Mouse (Mus musculus) megakaryocyte, embryonic 14.5 days (primary cell): ENCODE data around the gene Hint3. TPM values are rescaled to one million over a fixed set of nuclear protein-coding genes. Genes with fewer than 3 reads are reported as not detected.
"Not testable (repeated sequence)": the region's sequence is repeated elsewhere in the genome, so short reads cannot be mapped to it uniquely, and the experiment has no call there.

Experiments used
- H3K27me3 ChIP-seq: replicated peaks from 2 replicates; pipeline ENCODE3; 2012; ENCODE audit warnings: inconsistent platforms
- H3K36me3 ChIP-seq: replicated peaks from 2 replicates; pipeline ENCODE3; 2012; ENCODE audit warnings: low read length, inconsistent platforms, mixed read lengths
- H3K4me1 ChIP-seq: 2 replicates; pipeline ENCODE4 v1.6.1; 2012; ENCODE audit warnings: inconsistent platforms
- H3K4me3 ChIP-seq: replicated peaks from 2 replicates; pipeline ENCODE3; 2012; ENCODE audit warnings: moderate library complexity, mild to moderate bottlenecking, inconsistent platforms
- H3K9me3 ChIP-seq: 2 replicates; pipeline ENCODE4 v1.6.1; 2012; ENCODE audit warnings: inconsistent platforms
- FLI1 ChIP-seq: IDR thresholded peaks from 2 replicates; pipeline ENCODE4 v1.6.1; 2012; ENCODE audit warnings: low read length, inconsistent platforms, mixed read lengths
- GATA1 ChIP-seq: IDR thresholded peaks from 3 replicates; pipeline ENCODE4 v1.6.1; 2012; ENCODE audit warnings: mixed read lengths, low read length, inconsistent platforms, borderline replicate concordance
- polyA plus RNA-seq: library from polyadenylated mRNA; stranded (reverse); fragments of >175 nt; gene quantifications from 2 replicates; pipeline ENCODE4 v1.2.3, GENCODE M21; 2012; ENCODE audit warnings: low replicate concordance; ENCODE audit not compliant: insufficient read depth

Gene Hint3
- 5.7 and 21.5 TPM in 2 replicates for polyA plus RNA-seq

DNA sequence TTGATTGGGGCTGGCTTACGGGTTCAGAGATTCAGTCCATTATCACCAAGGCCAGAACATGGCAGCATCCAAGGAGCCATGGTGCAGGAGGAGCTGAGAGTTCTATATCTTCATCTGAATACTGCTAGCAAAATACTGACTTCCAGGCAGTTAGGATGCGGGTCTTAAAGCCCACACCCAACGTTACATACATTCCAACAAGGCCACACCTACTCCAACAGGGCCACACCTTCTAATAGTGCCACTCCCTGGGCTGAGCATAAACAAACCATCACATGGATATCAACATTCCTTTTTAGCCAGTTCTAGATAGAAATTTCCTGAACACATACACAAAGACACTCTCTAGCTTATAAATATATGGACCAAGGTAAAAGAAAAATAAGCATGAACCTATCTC is at the start of gene Hint3:
TSS of gene Hint3 (minus strand) at position 120 of the 400 bp plus-strand sequence.
- H3K9me3 ChIP-seq = peaks cover 4% of the 10 kb centered on the region; the same call in 1 of the 2 replicates
- no peak for TF ChIP-seq FLI1
- no peak for TF ChIP-seq GATA1
- no peaks in the 10 kb centered on the region for H3K27me3 ChIP-seq
- peaks cover 67% of the 10 kb centered on the region for H3K4me1 ChIP-seq
- H3K36me3 ChIP-seq = peaks cover 8% of the 10 kb centered on the region
- no peak within 1 kb of the TSS for H3K4me3 ChIP-seq

GRCm38 (mm10) chr10:30678051-30678450 is 48.6 kb upstream of the Hint3 start:
- peaks cover 12% of the 10 kb centered on the region; the same call in 1 of the 2 replicates for H3K4me1 ChIP-seq
- no peaks in the 10 kb centered on the region for H3K9me3 ChIP-seq
- H3K36me3 ChIP-seq = peaks cover 7% of the 10 kb centered on the region
- TF ChIP-seq FLI1 = no peak
- no peak for TF ChIP-seq GATA1
- no peaks in the 10 kb centered on the region for H3K27me3 ChIP-seq
- no peak overlapping the region for H3K4me3 ChIP-seq

DNA sequence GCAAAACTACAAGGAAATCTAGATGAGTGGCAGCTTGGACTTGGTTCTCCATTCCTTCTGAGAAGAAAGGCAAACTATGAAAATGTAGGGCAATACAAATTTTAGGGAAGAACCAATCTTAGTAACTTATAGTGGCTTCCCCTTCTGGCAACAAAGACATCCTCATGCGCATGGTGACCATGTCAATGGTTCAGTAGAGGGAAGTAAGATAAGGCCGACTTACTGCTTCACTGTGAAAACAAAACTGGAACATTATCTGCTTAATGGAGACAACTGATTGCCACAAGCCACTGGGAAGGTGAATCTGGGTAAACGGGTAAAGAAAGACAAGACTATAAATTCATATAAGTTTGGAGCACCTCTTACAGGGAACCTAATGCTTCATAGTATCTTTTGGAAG is 45.4 kb upstream of the Hint3 start:
- Histone ChIP-seq H3K36me3 (peaks cover 15% of the 10 kb centered on the region), H3K4me3 (no peak overlapping the region), H3K4me1 (peaks cover 13% of the 10 kb centered on the region; the same call in 1 of the 2 replicates), H3K9me3 (no peaks in the 10 kb centered on the region), H3K27me3 (no peaks in the 10 kb centered on the region)
- TF ChIP-seq GATA1 (no peak), FLI1 (no peak)

DNA sequence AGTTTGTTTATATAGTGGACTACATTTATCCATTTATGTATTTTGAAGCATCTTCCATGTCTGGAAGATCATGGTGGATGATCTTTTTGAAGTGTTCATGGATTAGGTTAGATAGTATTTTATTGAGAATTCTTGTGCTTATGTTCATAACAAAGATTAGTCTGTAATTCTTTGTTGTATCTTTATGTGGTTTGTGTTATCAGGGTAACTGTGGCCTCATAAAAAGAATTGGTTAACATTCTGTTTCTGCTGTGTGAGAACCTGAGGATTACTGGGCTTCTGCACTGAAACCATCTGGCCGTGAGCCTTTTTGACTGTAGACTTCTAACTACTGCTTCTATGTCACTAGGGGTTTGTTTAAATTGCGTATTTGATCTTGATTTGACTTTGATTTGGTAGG is 37.1 kb upstream of the Hint3 start:
- Histone ChIP-seq H3K36me3 (peaks cover 16% of the 10 kb centered on the region), H3K4me3 (no peak overlapping the region), H3K9me3 (no peaks in the 10 kb centered on the region), H3K27me3 (no peaks in the 10 kb centered on the region), H3K4me1 (peaks cover 4% of the 10 kb centered on the region; the same call in 1 of the 2 replicates)
- TF ChIP-seq FLI1 = no peak

- TF ChIP-seq FLI1 = no peak
- no peak for TF ChIP-seq GATA1
- Histone ChIP-seq H3K4me1 (peaks cover 26% of the 10 kb centered on the region), H3K27me3 (no peaks in the 10 kb centered on the region), H3K4me3 (peak overlapping the region; percentile 23), H3K9me3 (no peaks in the 10 kb centered on the region), H3K36me3 (peaks cover 40% of the 10 kb centered on the region)
Measured at GRCm38 (mm10) chr10:30660564-30661328, 31.3 kb upstream of the Hint3 start.

DNA sequence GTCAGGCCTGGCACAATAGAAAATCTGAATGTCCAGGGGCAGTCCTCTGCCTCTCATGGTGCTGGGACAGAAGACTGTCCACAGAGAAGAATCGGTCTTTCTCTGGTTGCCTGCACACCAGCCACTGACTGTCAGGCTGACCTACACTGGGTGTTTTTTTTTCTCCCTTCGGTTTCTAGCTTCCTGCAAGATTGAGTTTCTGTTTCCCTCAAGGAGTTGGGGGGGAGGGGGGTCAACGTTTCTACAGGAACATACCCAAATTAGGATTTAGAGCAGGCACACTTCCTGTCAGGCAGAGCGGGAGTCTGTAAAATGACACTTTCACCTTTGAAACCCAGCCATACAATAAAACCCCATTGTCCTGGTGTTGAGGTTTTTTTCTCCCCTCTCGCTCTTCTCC is 26.2 kb upstream of the Hint3 start:
- H3K4me3 ChIP-seq = peak overlapping the region; percentile 89
- no peak for TF ChIP-seq GATA1
- TF ChIP-seq FLI1 = no peak
- peaks cover 38% of the 10 kb centered on the region for H3K4me1 ChIP-seq
- H3K27me3 ChIP-seq = no peaks in the 10 kb centered on the region
- peaks cover 58% of the 10 kb centered on the region for H3K36me3 ChIP-seq
- no peaks in the 10 kb centered on the region for H3K9me3 ChIP-seq

- H3K27me3 ChIP-seq = no peaks in the 10 kb centered on the region
- TF ChIP-seq GATA1 (no peak), FLI1 (no peak)
- H3K9me3 ChIP-seq = no peaks in the 10 kb centered on the region
- peaks cover 70% of the 10 kb centered on the region for H3K36me3 ChIP-seq
- no peak overlapping the region for H3K4me3 ChIP-seq
- H3K4me1 ChIP-seq = no peaks in the 10 kb centered on the region
Measured at GRCm38 (mm10) chr10:30647681-30648080, 18.2 kb upstream of the Hint3 start.

- no peaks in the 10 kb centered on the region for H3K27me3 ChIP-seq
- TF ChIP-seq GATA1 = no peak
- no peak for TF ChIP-seq FLI1
- H3K9me3 ChIP-seq = no peaks in the 10 kb centered on the region
- no peaks in the 10 kb centered on the region for H3K36me3 ChIP-seq
- H3K4me3 ChIP-seq = no peak overlapping the region
- H3K4me1 ChIP-seq = peaks cover 35% of the 10 kb centered on the region
Measured at GRCm38 (mm10) chr10:30638216-30638615, 8.8 kb upstream of the Hint3 start.

GRCm38 (mm10) chr10:30636474-30637154 is 7.2 kb upstream of the Hint3 start:
- H3K27me3 ChIP-seq, H3K9me3 ChIP-seq, H3K36me3 ChIP-seq, H3K4me3 ChIP-seq: not testable (repeated sequence)
- H3K4me1 ChIP-seq = peaks cover 44% of the 10 kb centered on the region

DNA sequence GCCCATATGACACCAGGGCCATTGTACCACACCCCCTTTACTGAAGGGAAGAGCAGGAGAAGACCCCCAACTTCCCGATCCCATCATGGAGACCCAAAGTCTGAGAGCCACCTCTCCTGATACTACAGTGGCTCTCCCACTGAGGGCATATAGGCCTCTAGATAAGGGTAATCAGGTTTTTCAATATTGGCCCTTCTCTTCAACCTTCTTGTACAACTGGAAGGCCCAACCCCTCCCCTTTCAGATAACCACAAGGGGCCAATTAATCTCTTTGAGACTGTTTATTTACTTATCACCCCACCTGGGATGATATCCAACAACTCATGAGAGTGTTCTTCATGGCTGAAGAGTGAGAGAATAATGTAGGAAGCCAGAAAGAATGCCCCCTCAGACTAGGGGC is 3.3 kb upstream of the Hint3 start:
- Histone ChIP-seq H3K9me3 (peaks cover 4% of the 10 kb centered on the region; the same call in 1 of the 2 replicates), H3K4me3 (no peak overlapping the region), H3K36me3 (peaks cover 8% of the 10 kb centered on the region), H3K27me3 (no peaks in the 10 kb centered on the region), H3K4me1 (peaks cover 39% of the 10 kb centered on the region)
- TF ChIP-seq FLI1 = no peak
- no peak for TF ChIP-seq GATA1
